Mouse (Mus musculus): ENCODE results near the gene Chuk. TPM values are rescaled to one million over a fixed set of nuclear protein-coding genes. Genes with fewer than 3 reads are reported as not detected.

Gene Chuk
- polyA plus RNA-seq, 1 experiment from 2014 or later, result 62.9 TPM

DNA sequence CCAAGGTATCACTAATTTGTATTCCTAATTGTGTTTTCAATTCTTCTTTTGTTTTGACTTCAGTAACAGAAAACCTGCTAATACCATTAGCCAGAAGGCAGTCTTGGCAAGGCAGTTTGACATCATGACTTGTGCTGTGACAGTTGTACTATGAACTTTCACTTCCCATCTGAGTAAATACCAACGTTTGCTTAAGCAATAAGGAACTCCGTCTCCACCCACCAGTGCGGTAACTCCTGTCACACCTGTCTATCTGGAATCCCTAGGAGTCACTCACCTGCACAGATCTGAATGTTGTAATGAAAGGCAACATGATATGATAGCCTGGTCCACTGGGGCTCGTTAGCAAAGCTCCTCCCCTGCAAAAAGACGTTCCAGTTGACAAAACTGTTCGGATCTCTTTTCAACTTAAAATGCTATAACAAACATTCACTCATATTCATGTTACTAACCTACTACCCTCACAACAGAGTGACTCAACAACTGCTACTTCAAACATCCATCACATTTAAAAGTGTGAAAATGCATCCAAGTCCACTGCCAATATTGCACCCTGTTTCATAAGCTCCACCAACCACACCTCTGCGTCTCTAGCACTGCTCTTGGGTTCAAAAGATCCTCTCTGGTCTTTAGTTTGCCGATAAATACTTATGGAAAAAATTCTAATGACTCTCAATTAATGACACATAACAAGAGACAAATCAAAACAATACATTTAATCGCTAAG lies 39.8 kb downstream of the Chuk start:
- H3K27me3 ChIP-seq (ENCODE audit: control insufficient read depth, insufficient read depth, low read length), result no peaks in the 10 kb centered on the region
- 83% methylated on average over 9 of the region's 9 CpGs for WGBS
- H3K4me1 ChIP-seq (replicated peaks; ENCODE audit: control insufficient read depth, insufficient read depth, low read length), result no peaks in the 10 kb centered on the region; the same call in 1 of the 2 replicates

DNA sequence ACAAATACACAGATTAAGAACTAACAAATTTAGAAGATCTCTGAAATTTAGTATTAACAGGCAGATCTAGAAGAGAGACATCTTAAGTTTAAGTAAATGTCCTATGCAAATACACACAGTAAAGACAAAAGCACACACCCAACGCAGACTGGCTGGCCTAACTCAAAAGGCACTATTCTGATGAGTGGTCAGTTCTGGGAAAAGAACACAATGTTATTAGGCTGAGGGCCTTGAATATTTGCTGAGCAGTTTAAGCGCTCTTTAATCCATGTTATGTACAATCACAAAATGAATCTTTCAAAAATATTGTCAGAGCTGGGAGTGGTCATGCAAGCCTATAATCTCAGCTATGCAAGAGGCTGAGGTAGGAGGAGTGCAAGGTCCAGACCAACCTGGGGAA lies 42.5 kb downstream of the Chuk start:
- Histone ChIP-seq H3K9me3 (ENCODE audit: control insufficient read depth, low read length) (no peaks in the 10 kb centered on the region), H3K27me3 (ENCODE audit: control insufficient read depth, insufficient read depth, low read length) (no peaks in the 10 kb centered on the region), H3K4me3 (ENCODE audit: low read depth, low read length) (no peak overlapping the region), H3K36me3 (ENCODE audit: control insufficient read depth, insufficient read depth, low read length) (no peaks in the 10 kb centered on the region), H3K9ac (ENCODE audit: low read length) (no peak overlapping the region), H3K4me1 (replicated peaks; ENCODE audit: control insufficient read depth, insufficient read depth, low read length) (no peaks in the 10 kb centered on the region), H3K4me2 (ENCODE audit: low read depth, low read length, severe bottlenecking) (no peak overlapping the region), H3K27ac (ENCODE audit: low read depth, low read length) (no peak overlapping the region)
- WGBS, result 95% methylated on average over 2 of the region's 2 CpGs
- DNase-seq (ENCODE audit: low spot score) (no peak), ATAC-seq (replicated peaks; ENCODE audit: low FRiP score) (no peak)

More for the DNA sequence above, 39.8 kb downstream of the Chuk start:
- DNase-seq (ENCODE audit: low spot score), result no peak
- no peak overlapping the region for H3K4me3 ChIP-seq (ENCODE audit: low read depth, low read length)
- H3K4me2 ChIP-seq (ENCODE audit: low read depth, low read length, severe bottlenecking), result no peak overlapping the region
- no peaks in the 10 kb centered on the region for H3K36me3 ChIP-seq (ENCODE audit: control insufficient read depth, insufficient read depth, low read length)
- no peaks in the 10 kb centered on the region for H3K9me3 ChIP-seq (ENCODE audit: control insufficient read depth, low read length)
- ATAC-seq (replicated peaks; ENCODE audit: low FRiP score), result no peak
- H3K9ac ChIP-seq (ENCODE audit: low read length), result no peak overlapping the region
- H3K27ac ChIP-seq (ENCODE audit: low read depth, low read length), result no peak overlapping the region

DNA sequence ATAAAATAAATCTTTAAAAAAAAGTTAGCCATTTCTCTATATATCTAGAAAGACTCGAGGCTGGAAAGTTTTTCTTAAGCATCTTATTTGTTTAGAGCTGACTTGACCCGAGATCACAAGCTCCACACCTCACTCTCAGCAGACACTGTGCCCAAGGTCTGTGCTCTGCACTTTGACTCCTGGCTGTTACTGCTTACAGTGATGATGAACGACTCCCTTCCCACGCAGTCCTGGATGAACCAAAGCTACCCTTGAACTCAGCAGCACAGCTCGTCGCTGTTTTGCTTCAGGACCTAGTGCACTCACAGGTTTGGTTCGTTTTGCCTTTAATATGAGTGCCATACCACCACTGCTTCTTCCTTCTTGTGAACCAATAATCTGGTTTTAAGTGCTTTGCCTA lies 43.5 kb downstream of the Chuk start:
- Histone ChIP-seq H3K9me3 (ENCODE audit: control insufficient read depth, low read length) (no peaks in the 10 kb centered on the region), H3K9ac (ENCODE audit: low read length) (no peak overlapping the region), H3K27me3 (ENCODE audit: control insufficient read depth, insufficient read depth, low read length) (no peaks in the 10 kb centered on the region), H3K4me2 (ENCODE audit: low read depth, low read length, severe bottlenecking) (no peak overlapping the region), H3K27ac (ENCODE audit: low read depth, low read length) (no peak overlapping the region), H3K4me3 (ENCODE audit: low read depth, low read length) (no peak overlapping the region), H3K36me3 (ENCODE audit: control insufficient read depth, insufficient read depth, low read length) (no peaks in the 10 kb centered on the region), H3K4me1 (replicated peaks; ENCODE audit: control insufficient read depth, insufficient read depth, low read length) (no peaks in the 10 kb centered on the region)
- WGBS, result 90% methylated on average over 7 of the region's 7 CpGs
- DNase-seq (ENCODE audit: low spot score), result no peak
- no peak for ATAC-seq (replicated peaks; ENCODE audit: low FRiP score)

DNA sequence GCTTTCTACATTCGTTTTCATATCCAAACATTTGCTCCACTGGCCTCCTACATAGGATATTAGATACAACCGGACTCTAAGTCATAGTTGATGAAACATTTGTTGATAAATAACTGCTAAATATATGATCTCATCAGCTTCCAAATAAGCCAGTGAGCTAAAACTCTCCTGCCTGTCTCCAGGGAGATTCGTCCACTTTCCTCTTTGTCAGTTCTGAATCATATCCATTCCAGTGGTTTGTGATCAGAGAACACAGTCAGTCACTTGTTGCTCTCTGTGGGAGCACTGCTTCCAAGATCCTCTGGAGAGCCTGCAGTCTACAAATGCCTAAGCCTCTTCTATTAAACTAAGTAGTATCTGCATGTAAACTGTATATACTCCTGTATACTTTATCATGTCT lies 47.1 kb downstream of the Chuk start:
- ATAC-seq (replicated peaks; ENCODE audit: low FRiP score) (no peak), DNase-seq (ENCODE audit: low spot score) (no peak)
- Histone ChIP-seq H3K27ac (ENCODE audit: low read depth, low read length) (no peak overlapping the region), H3K4me2 (ENCODE audit: low read depth, low read length, severe bottlenecking) (no peak overlapping the region), H3K9me3 (ENCODE audit: control insufficient read depth, low read length) (no peaks in the 10 kb centered on the region), H3K9ac (ENCODE audit: low read length) (no peak overlapping the region), H3K27me3 (ENCODE audit: control insufficient read depth, insufficient read depth, low read length) (no peaks in the 10 kb centered on the region), H3K36me3 (ENCODE audit: control insufficient read depth, insufficient read depth, low read length) (no peaks in the 10 kb centered on the region), H3K4me1 (replicated peaks; ENCODE audit: control insufficient read depth, insufficient read depth, low read length) (no peaks in the 10 kb centered on the region), H3K4me3 (ENCODE audit: low read depth, low read length) (no peak overlapping the region)
- WGBS, result 89% methylated on average over 3 of the region's 3 CpGs

DNA sequence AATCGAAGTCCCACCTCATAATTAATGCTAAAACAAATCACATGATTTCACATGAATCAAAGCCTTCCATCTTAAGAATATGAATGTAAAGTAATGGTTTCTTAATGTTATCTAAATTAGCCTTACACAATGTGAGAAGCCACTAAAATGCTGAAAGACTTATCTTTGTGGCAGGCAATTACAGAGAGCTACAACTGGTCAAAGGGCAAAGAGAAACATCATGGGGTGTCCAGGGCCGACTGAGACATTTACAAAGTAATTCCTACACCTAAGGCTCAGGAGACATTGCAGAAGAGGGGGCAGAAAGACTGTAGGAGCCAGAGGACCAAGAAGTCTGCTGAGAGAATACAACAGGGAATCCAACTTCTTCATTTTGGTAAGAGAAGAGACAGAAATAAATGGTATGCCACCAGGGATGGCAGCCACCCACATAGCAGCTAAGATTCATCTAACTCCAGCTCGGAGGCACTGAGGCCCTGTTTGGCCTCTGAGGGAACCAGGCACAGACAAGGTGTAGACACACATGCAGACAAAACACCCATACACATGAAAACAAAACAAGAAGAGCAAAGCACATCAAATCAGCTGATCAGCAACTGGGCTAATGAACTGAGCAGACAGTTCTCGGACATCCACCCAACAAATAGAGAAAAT lies 52.0 kb downstream of the Chuk start:
- no peaks in the 10 kb centered on the region for H3K27me3 ChIP-seq (ENCODE audit: control insufficient read depth, insufficient read depth, low read length)
- no peak overlapping the region for H3K4me2 ChIP-seq (ENCODE audit: low read depth, low read length, severe bottlenecking)
- no peak for DNase-seq (ENCODE audit: low spot score)
- no peak overlapping the region for H3K4me3 ChIP-seq (ENCODE audit: low read depth, low read length)
- H3K27ac ChIP-seq (ENCODE audit: low read depth, low read length), result no peak overlapping the region
- no peaks in the 10 kb centered on the region for H3K4me1 ChIP-seq (replicated peaks; ENCODE audit: control insufficient read depth, insufficient read depth, low read length)
- no peaks in the 10 kb centered on the region for H3K36me3 ChIP-seq (ENCODE audit: control insufficient read depth, insufficient read depth, low read length)
- WGBS, result 80% methylated on average over 4 of the region's 4 CpGs
- no peak for ATAC-seq (replicated peaks; ENCODE audit: low FRiP score)
- H3K9me3 ChIP-seq (ENCODE audit: control insufficient read depth, low read length), result no peaks in the 10 kb centered on the region
- no peak overlapping the region for H3K9ac ChIP-seq (ENCODE audit: low read length)

DNA sequence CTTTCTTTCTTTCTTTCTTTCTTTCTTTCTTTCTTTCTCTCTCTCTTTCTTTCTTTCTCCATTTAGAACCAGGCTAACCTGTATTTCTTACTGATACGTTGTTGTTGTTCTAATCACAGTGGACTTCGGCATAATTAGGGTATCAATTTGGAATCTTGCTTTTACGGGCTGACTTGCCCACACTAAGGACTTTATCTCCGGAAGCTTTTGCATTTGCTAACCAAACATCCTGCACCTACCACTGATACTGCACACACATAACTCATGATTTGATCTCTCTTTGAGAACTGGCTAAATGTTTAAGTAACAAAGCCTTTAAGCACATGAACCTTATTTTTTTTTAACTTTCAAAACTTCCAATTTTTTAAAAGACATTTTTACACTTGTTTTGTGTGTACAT lies 56.9 kb downstream of the Chuk start:
- Histone ChIP-seq H3K4me3 (ENCODE audit: low read depth, low read length) (no peak overlapping the region), H3K36me3 (ENCODE audit: control insufficient read depth, insufficient read depth, low read length) (no peaks in the 10 kb centered on the region), H3K27ac (ENCODE audit: low read depth, low read length) (no peak overlapping the region), H3K9me3 (ENCODE audit: control insufficient read depth, low read length) (no peaks in the 10 kb centered on the region), H3K4me1 (replicated peaks; ENCODE audit: control insufficient read depth, insufficient read depth, low read length) (no peaks in the 10 kb centered on the region), H3K27me3 (ENCODE audit: control insufficient read depth, insufficient read depth, low read length) (no peaks in the 10 kb centered on the region), H3K9ac (ENCODE audit: low read length) (no peak overlapping the region), H3K4me2 (ENCODE audit: low read depth, low read length, severe bottlenecking) (no peak overlapping the region)
- ATAC-seq (replicated peaks; ENCODE audit: low FRiP score), result no peak
- WGBS, result 87% methylated on average over 4 of the region's 4 CpGs
- no peak for DNase-seq (ENCODE audit: low spot score)

DNA sequence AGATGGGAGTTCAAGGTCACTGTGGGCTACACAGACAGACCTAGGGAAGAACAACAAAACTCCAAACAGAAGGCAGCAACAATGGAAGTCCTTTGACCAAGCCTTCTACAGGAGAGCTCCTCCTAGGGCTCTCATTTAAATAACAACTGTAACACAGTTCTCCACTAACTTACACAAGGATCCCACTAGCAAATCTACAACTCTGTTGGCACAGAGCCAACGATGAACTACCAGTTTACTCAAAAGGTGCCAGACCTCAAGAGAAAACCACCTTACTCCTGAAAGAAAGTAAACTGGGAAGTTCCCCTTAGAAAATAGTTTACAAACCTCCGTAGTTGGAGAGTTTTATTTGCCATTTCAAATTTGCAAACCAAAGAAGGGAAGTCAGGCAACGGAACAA lies 58.0 kb downstream of the Chuk start:
- Histone ChIP-seq H3K36me3 (ENCODE audit: control insufficient read depth, insufficient read depth, low read length) (no peaks in the 10 kb centered on the region), H3K4me3 (ENCODE audit: low read depth, low read length) (no peak overlapping the region), H3K4me1 (replicated peaks; ENCODE audit: control insufficient read depth, insufficient read depth, low read length) (no peaks in the 10 kb centered on the region), H3K9me3 (ENCODE audit: control insufficient read depth, low read length) (no peaks in the 10 kb centered on the region), H3K4me2 (ENCODE audit: low read depth, low read length, severe bottlenecking) (no peak overlapping the region), H3K27me3 (ENCODE audit: control insufficient read depth, insufficient read depth, low read length) (no peaks in the 10 kb centered on the region), H3K9ac (ENCODE audit: low read length) (no peak overlapping the region), H3K27ac (ENCODE audit: low read depth, low read length) (no peak overlapping the region)
- DNase-seq (ENCODE audit: low spot score), result no peak
- 59% methylated on average over 3 of the region's 3 CpGs for WGBS
- ATAC-seq (replicated peaks; ENCODE audit: low FRiP score), result no peak

DNA sequence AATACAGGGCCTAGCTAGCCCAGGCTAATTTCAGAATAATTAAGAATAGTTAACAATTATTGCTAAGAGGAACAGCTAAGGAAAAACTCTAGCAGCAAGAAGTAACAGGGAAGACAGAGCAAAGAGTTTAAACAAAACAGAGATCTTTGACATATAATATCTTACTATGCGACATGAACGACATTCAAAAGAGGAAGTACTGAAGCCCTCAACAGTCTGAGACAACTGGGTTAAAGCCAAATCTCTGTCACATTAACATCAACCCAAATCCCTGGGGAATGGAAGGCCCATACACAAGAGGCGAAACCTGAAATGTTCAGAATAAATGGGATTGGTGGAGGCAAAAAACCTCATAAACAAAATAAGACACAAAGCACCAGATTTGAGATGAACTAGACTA lies 61.4 kb downstream of the Chuk start:
- 94% methylated on average over 3 of the region's 3 CpGs for WGBS
- H3K27ac ChIP-seq (ENCODE audit: low read depth, low read length), result no peak overlapping the region
- H3K4me2 ChIP-seq (ENCODE audit: low read depth, low read length, severe bottlenecking), result no peak overlapping the region
- no peaks in the 10 kb centered on the region for H3K27me3 ChIP-seq (ENCODE audit: control insufficient read depth, insufficient read depth, low read length)
- ATAC-seq (replicated peaks; ENCODE audit: low FRiP score) (no peak), DNase-seq (ENCODE audit: low spot score) (no peak)
- H3K36me3 ChIP-seq (ENCODE audit: control insufficient read depth, insufficient read depth, low read length), result no peaks in the 10 kb centered on the region
- no peak overlapping the region for H3K4me3 ChIP-seq (ENCODE audit: low read depth, low read length)
- no peaks in the 10 kb centered on the region for H3K4me1 ChIP-seq (replicated peaks; ENCODE audit: control insufficient read depth, insufficient read depth, low read length)
- no peaks in the 10 kb centered on the region for H3K9me3 ChIP-seq (ENCODE audit: control insufficient read depth, low read length)
- H3K9ac ChIP-seq (ENCODE audit: low read length), result no peak overlapping the region

DNA sequence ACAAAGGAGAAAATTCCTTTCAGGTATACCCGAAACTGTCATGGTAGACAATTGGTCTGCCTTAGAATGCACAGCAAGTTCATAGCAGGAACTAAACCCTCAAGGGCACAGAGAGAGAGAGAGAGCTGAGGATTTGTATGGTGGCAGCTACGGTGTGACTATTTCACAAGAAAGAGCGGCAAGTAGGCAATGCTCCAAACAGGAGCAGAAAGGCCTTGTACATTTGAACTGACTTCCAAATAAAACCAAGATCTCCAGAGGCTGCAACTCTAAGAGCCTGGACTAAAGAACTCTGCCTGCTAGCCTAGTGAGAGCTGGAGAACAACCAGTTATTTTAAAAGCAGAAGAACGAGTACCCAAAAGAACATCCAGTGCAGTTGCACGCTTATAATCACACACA lies 65.2 kb downstream of the Chuk start:
- 85% methylated on average over 5 of the region's 5 CpGs for WGBS
- ATAC-seq (replicated peaks; ENCODE audit: low FRiP score) (no peak), DNase-seq (ENCODE audit: low spot score) (no peak)
- no peak overlapping the region for H3K27ac ChIP-seq (ENCODE audit: low read depth, low read length)
- H3K27me3 ChIP-seq (ENCODE audit: control insufficient read depth, insufficient read depth, low read length), result no peaks in the 10 kb centered on the region
- no peaks in the 10 kb centered on the region for H3K4me1 ChIP-seq (replicated peaks; ENCODE audit: control insufficient read depth, insufficient read depth, low read length)
- H3K9me3 ChIP-seq (ENCODE audit: control insufficient read depth, low read length), result no peaks in the 10 kb centered on the region
- H3K4me2 ChIP-seq (ENCODE audit: low read depth, low read length, severe bottlenecking), result no peak overlapping the region
- H3K9ac ChIP-seq (ENCODE audit: low read length), result no peak overlapping the region
- H3K36me3 ChIP-seq (ENCODE audit: control insufficient read depth, insufficient read depth, low read length), result no peaks in the 10 kb centered on the region; the same call in 1 of the 2 replicates
- H3K4me3 ChIP-seq (ENCODE audit: low read depth, low read length), result no peak overlapping the region

All from forebrain, embryonic 11.5 days (tissue).